Mouse (Mus musculus): Measurements from ENCODE around the gene Fgfr2. TPM values are rescaled to one million over a fixed set of nuclear protein-coding genes. Genes with fewer than 3 reads are reported as not detected.

The Fgfr2 gene
- polyA plus RNA-seq, 1 experiment, result 3.0 TPM

GRCm38 (mm10) chr7:132551351-132552126, 571.6 kb downstream of the Fgfr2 start:
- Histone ChIP-seq H3K27me3 (ENCODE audit: control insufficient read depth, insufficient read depth, low read length) (no peaks in the 10 kb centered on the region), H3K27ac (ENCODE audit: control insufficient read depth, insufficient read depth, low read depth, low read length) (no peak overlapping the region), H3K4me1 (ENCODE audit: control insufficient read depth, insufficient read depth, low read length) (no peaks in the 10 kb centered on the region; the same call in 1 of the 2 replicates), H3K36me3 (ENCODE audit: control insufficient read depth, insufficient read depth, low read length) (no peaks in the 10 kb centered on the region), H3K4me3 (ENCODE audit: control insufficient read depth, low read depth, low read length) (peak overlapping the region; percentile 38)
- no peak for TF ChIP-seq POLR2A (IDR thresholded peaks at IDR 0.05; ENCODE audit: control insufficient read depth, low read depth, low read length)
- TF ChIP-seq CTCF (IDR thresholded peaks at IDR 0.05; ENCODE audit: control insufficient read depth, insufficient read depth, insufficient replicate concordance, low read depth, low read length), result peak; percentile 88; the same call in 1 of the 2 replicates

- H3K27ac ChIP-seq (ENCODE audit: control insufficient read depth, insufficient read depth, low read depth, low read length), result no peak overlapping the region
- no peaks in the 10 kb centered on the region for H3K27me3 ChIP-seq (ENCODE audit: control insufficient read depth, insufficient read depth, low read length)
- no peaks in the 10 kb centered on the region for H3K36me3 ChIP-seq (ENCODE audit: control insufficient read depth, insufficient read depth, low read length)
- no peaks in the 10 kb centered on the region; the same call in 1 of the 2 replicates for H3K4me1 ChIP-seq (ENCODE audit: control insufficient read depth, insufficient read depth, low read length)
- H3K4me3 ChIP-seq (ENCODE audit: control insufficient read depth, low read depth, low read length), result no peak overlapping the region
- TF ChIP-seq POLR2A (IDR thresholded peaks at IDR 0.05; ENCODE audit: control insufficient read depth, low read depth, low read length) (no peak), CTCF (IDR thresholded peaks at IDR 0.05; ENCODE audit: control insufficient read depth, insufficient read depth, insufficient replicate concordance, low read depth, low read length) (no peak)
These were observed 576.0 kb downstream of the Fgfr2 start for GRCm38 (mm10) chr7:132547126-132547525.

DNA sequence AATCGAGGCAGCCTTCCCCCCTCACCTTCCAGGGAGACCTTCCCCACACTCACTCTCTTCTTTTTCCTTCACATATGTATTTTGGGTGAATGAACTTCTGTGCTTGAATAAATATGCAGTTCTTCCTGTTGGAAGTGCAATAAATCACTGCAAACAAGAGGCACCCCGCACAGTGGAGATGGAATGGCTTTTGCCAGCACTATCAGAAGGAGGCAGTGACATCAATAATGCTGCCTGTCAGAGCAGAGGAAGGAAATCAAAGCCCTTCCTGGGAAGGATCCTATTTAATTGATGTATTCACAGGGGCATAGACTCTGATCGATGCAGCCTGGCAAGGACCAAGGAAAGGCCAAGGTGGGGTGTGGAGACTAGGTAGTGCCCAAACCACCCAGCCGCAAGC, 580.7 kb downstream of the Fgfr2 start:
- TF ChIP-seq POLR2A (IDR thresholded peaks at IDR 0.05; ENCODE audit: control insufficient read depth, low read depth, low read length) (no peak), CTCF (IDR thresholded peaks at IDR 0.05; ENCODE audit: control insufficient read depth, insufficient read depth, insufficient replicate concordance, low read depth, low read length) (no peak)
- Histone ChIP-seq H3K27me3 (ENCODE audit: control insufficient read depth, insufficient read depth, low read length) (no peaks in the 10 kb centered on the region), H3K36me3 (ENCODE audit: control insufficient read depth, insufficient read depth, low read length) (no peaks in the 10 kb centered on the region), H3K27ac (ENCODE audit: control insufficient read depth, insufficient read depth, low read depth, low read length) (no peak overlapping the region), H3K4me3 (ENCODE audit: control insufficient read depth, low read depth, low read length) (no peak overlapping the region), H3K4me1 (ENCODE audit: control insufficient read depth, insufficient read depth, low read length) (no peaks in the 10 kb centered on the region)

GRCm38 (mm10) chr7:132541566-132541965, 581.6 kb downstream of the Fgfr2 start:
- H3K36me3 ChIP-seq (ENCODE audit: control insufficient read depth, insufficient read depth, low read length), result no peaks in the 10 kb centered on the region
- no peaks in the 10 kb centered on the region for H3K27me3 ChIP-seq (ENCODE audit: control insufficient read depth, insufficient read depth, low read length)
- H3K27ac ChIP-seq (ENCODE audit: control insufficient read depth, insufficient read depth, low read depth, low read length), result no peak overlapping the region
- no peak for TF ChIP-seq CTCF (IDR thresholded peaks at IDR 0.05; ENCODE audit: control insufficient read depth, insufficient read depth, insufficient replicate concordance, low read depth, low read length)
- TF ChIP-seq POLR2A (IDR thresholded peaks at IDR 0.05; ENCODE audit: control insufficient read depth, low read depth, low read length), result no peak
- H3K4me1 ChIP-seq (ENCODE audit: control insufficient read depth, insufficient read depth, low read length), result no peaks in the 10 kb centered on the region
- H3K4me3 ChIP-seq (ENCODE audit: control insufficient read depth, low read depth, low read length), result no peak overlapping the region

DNA sequence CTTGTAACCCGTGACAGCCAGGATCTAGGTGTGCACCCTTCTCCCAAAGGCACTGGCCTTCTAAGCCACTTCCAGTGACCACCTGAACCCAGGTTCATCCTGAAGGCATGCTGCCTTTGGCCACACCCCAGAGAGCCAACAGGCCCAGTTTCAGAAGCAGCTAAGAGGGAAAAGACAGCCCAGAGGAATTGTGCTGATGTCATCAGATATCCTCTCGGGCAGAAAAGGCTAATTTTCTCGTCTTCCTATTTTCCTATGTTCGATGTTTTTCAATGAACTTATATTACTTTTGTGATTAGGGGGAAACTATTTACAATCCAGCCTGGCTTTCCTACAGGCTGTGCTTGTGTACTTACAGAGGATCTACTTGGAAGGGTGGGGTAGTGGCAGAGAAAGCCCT, 582.6 kb downstream of the Fgfr2 start:
- TF ChIP-seq CTCF (IDR thresholded peaks at IDR 0.05; ENCODE audit: control insufficient read depth, insufficient read depth, insufficient replicate concordance, low read depth, low read length), result no peak
- TF ChIP-seq POLR2A (IDR thresholded peaks at IDR 0.05; ENCODE audit: control insufficient read depth, low read depth, low read length), result no peak
- no peaks in the 10 kb centered on the region for H3K27me3 ChIP-seq (ENCODE audit: control insufficient read depth, insufficient read depth, low read length)
- H3K4me3 ChIP-seq (ENCODE audit: control insufficient read depth, low read depth, low read length), result peak overlapping the region; percentile 82
- H3K4me1 ChIP-seq (ENCODE audit: control insufficient read depth, insufficient read depth, low read length), result no peaks in the 10 kb centered on the region
- no peak overlapping the region for H3K27ac ChIP-seq (ENCODE audit: control insufficient read depth, insufficient read depth, low read depth, low read length)
- H3K36me3 ChIP-seq (ENCODE audit: control insufficient read depth, insufficient read depth, low read length), result no peaks in the 10 kb centered on the region

- Histone ChIP-seq H3K27ac (ENCODE audit: control insufficient read depth, insufficient read depth, low read depth, low read length) (no peak overlapping the region), H3K4me3 (ENCODE audit: control insufficient read depth, low read depth, low read length) (no peak overlapping the region), H3K27me3 (ENCODE audit: control insufficient read depth, insufficient read depth, low read length) (no peaks in the 10 kb centered on the region), H3K36me3 (ENCODE audit: control insufficient read depth, insufficient read depth, low read length) (no peaks in the 10 kb centered on the region), H3K4me1 (ENCODE audit: control insufficient read depth, insufficient read depth, low read length) (no peaks in the 10 kb centered on the region)
- TF ChIP-seq POLR2A (IDR thresholded peaks at IDR 0.05; ENCODE audit: control insufficient read depth, low read depth, low read length) (no peak), CTCF (IDR thresholded peaks at IDR 0.05; ENCODE audit: control insufficient read depth, insufficient read depth, insufficient replicate concordance, low read depth, low read length) (no peak)
These were observed 593.9 kb downstream of the Fgfr2 start for GRCm38 (mm10) chr7:132529206-132529605.

DNA sequence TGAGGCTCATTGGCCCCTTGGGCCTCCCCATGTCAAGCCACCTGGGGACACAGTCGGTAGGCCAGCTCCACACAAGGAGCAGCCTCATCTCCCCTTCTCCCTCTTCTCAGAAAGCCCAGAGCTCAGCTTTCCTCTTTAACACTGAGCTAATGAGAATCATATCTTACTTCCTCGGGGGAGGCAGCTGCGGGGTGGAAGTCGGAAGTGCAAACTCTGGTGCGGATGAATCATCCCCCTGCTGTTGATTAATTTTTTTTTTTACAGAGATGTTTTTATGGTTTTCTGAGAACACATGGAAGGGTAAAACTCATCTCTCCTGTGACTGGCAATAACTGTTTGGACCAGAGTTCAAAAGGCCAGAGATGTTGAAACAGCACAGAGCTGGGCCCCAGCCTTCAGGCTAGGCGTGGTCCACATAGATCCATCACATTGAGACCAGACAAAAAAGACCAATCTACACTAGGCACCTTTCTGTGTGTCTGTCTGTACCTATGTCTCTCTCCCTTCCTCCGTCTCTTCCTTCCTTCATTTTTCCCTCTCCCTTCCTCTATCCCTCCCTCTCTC, 609.6 kb downstream of the Fgfr2 start:
- no peaks in the 10 kb centered on the region for H3K27me3 ChIP-seq (ENCODE audit: control insufficient read depth, insufficient read depth, low read length)

More for the DNA sequence above, 609.6 kb downstream of the Fgfr2 start:
- no peak for TF ChIP-seq CTCF (IDR thresholded peaks at IDR 0.05; ENCODE audit: control insufficient read depth, insufficient read depth, insufficient replicate concordance, low read depth, low read length)
- no peak for TF ChIP-seq POLR2A (IDR thresholded peaks at IDR 0.05; ENCODE audit: control insufficient read depth, low read depth, low read length)
- H3K4me3 ChIP-seq (ENCODE audit: control insufficient read depth, low read depth, low read length), result no peak overlapping the region
- H3K36me3 ChIP-seq (ENCODE audit: control insufficient read depth, insufficient read depth, low read length), result no peaks in the 10 kb centered on the region
- H3K27ac ChIP-seq (ENCODE audit: control insufficient read depth, insufficient read depth, low read depth, low read length), result no peak overlapping the region
- H3K4me1 ChIP-seq (ENCODE audit: control insufficient read depth, insufficient read depth, low read length), result no peaks in the 10 kb centered on the region
